Mouse (Mus musculus): ENCODE data around the gene Aox3.

DNA sequence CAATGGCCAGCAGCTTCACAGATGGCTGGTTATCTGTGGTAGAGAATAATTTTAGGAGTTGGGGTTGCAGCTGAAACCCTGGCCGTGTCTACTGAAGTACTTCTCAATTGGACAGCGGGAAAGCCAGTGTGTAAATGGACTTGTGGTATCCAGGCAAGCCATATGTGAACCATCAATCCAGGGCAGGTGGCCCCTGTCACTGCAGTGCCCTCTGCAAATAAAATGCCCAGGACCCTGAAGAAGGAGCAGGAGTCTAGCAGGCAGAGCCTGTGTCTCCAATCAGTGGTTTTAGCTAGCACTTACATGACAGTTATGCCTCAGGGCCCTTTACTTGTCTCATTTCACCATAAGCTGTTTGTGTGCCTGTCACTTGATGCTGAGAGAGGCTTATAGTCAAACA, 40.5 kb upstream of the Aox3 start:
- TF ChIP-seq USF1 (IDR thresholded peaks at IDR 0.05; ENCODE audit: low read depth, low read length) (no peak), POLR2A (IDR thresholded peaks at IDR 0.05; ENCODE audit: low read depth, low read length) (no peak), ZC3H11A (IDR thresholded peaks at IDR 0.05; ENCODE audit: low read depth, low read length) (no peak), EP300 (IDR thresholded peaks at IDR 0.05; ENCODE audit: low read length) (no peak), E2F4 (IDR thresholded peaks at IDR 0.05; ENCODE audit: insufficient replicate concordance, low read depth, low read length) (no peak), ZNF384 (IDR thresholded peaks at IDR 0.05; ENCODE audit: low read depth, low read length) (no peak)

Data from CH12.LX (cell line).